Mouse (Mus musculus) neural tube, embryonic 13.5 days (tissue): ENCODE measurements at regions not wholly inside any gene's neighbourhood (a gene's known extent, or its start where the extent isn't known, plus 50 kb on each side); places are given as distances from the start of the nearest gene placed in this dataset.

Source experiments
- ATAC-seq: fragments of 200-750 bp; cut with Nextera tagmentation; 2 replicates; pipeline ENCODE4 v1.8.0; 2017; ENCODE audit warnings: low read depth, mild to moderate bottlenecking, moderate TSS enrichment, moderate library complexity
- H3K27ac ChIP-seq: fragments of 300-500 bp; sonication (generic); replicated peaks from 2 replicates; pipeline ENCODE4 v1.5.1; 2015; ENCODE audit warnings: moderate library complexity, mild to moderate bottlenecking, inconsistent platforms
- H3K27me3 ChIP-seq: fragments of 300-500 bp; sonication (generic); 2 replicates; pipeline ENCODE4 v1.6.1; 2015; ENCODE audit warnings: mild to moderate bottlenecking, inconsistent platforms
- H3K36me3 ChIP-seq: fragments of 300-500 bp; sonication (generic); 2 replicates; pipeline ENCODE4 v1.6.1; 2015; ENCODE audit warnings: mild to moderate bottlenecking, inconsistent platforms
- H3K4me1 ChIP-seq: fragments of 300-500 bp; sonication (generic); replicated peaks from 2 replicates; pipeline ENCODE4 v1.6.1; 2015; ENCODE audit warnings: inconsistent platforms
- H3K4me2 ChIP-seq: fragments of 300-500 bp; sonication (generic); 2 replicates; pipeline ENCODE4 v1.6.1; 2015; ENCODE audit warnings: inconsistent platforms, mild to moderate bottlenecking, moderate library complexity
- H3K4me3 ChIP-seq: fragments of 300-500 bp; sonication (generic); 2 replicates; pipeline ENCODE4 v1.5.1; 2015; ENCODE audit warnings: mild to moderate bottlenecking, inconsistent platforms
- H3K9ac ChIP-seq: fragments of 300-500 bp; sonication (generic); 2 replicates; pipeline ENCODE4 v1.6.1; 2015; ENCODE audit warnings: moderate library complexity, mild to moderate bottlenecking, inconsistent platforms
- H3K9me3 ChIP-seq: fragments of 300-500 bp; sonication (generic); 2 replicates; pipeline ENCODE4 v1.6.1; 2016; ENCODE audit warnings: inconsistent platforms
- WGBS: fragments of 180-500 bp; shearing (Covaris S2); methylation state at CpG from one replicate; pipeline ENCODE4 v1.1.7; 2015; 5-methylcytosine and 5-hydroxymethylcytosine counted together

GRCm38 (mm10) chr6:135473146-135473545 is 110.8 kb downstream of the Emp1 start:
- Histone ChIP-seq H3K4me2 (no peak overlapping the region), H3K9ac (no peak overlapping the region), H3K27me3 (no peaks in the 10 kb centered on the region), H3K4me3 (no peak overlapping the region), H3K27ac (no peak overlapping the region), H3K4me1 (no peaks in the 10 kb centered on the region), H3K9me3 (no peaks in the 10 kb centered on the region), H3K36me3 (no peaks in the 10 kb centered on the region)
- ATAC-seq: no peak
- WGBS: 88% methylated on average over 4 of the region's 4 CpGs

GRCm38 (mm10) chr6:135488795-135489194 is 126.5 kb downstream of the Emp1 start:
- H3K4me2 ChIP-seq: no peak overlapping the region
- no peak overlapping the region for H3K27ac ChIP-seq
- H3K4me1 ChIP-seq: no peaks in the 10 kb centered on the region
- H3K9ac ChIP-seq: no peak overlapping the region
- no peaks in the 10 kb centered on the region for H3K27me3 ChIP-seq
- no peaks in the 10 kb centered on the region for H3K9me3 ChIP-seq
- no peaks in the 10 kb centered on the region for H3K36me3 ChIP-seq
- WGBS: 52% methylated on average over 2 of the region's 2 CpGs
- H3K4me3 ChIP-seq: no peak overlapping the region
- ATAC-seq: no peak

- no peak overlapping the region for H3K4me2 ChIP-seq
- H3K36me3 ChIP-seq: no peaks in the 10 kb centered on the region
- H3K27me3 ChIP-seq: no peaks in the 10 kb centered on the region
- H3K4me1 ChIP-seq: no peaks in the 10 kb centered on the region
- H3K9ac ChIP-seq: no peak overlapping the region
- no peaks in the 10 kb centered on the region for H3K9me3 ChIP-seq
- WGBS: 89% methylated on average over 1 of the region's 1 CpGs
- H3K27ac ChIP-seq: no peak overlapping the region
- no peak overlapping the region for H3K4me3 ChIP-seq
- ATAC-seq: no peak
Observed at GRCm38 (mm10) chr6:135493983-135494382, 131.6 kb downstream of the Emp1 start.

GRCm38 (mm10) chr6:135495841-135496240 is 133.5 kb downstream of the Emp1 start:
- Histone ChIP-seq H3K9me3 (no peaks in the 10 kb centered on the region), H3K27ac (no peak overlapping the region), H3K27me3 (no peaks in the 10 kb centered on the region), H3K4me1 (no peaks in the 10 kb centered on the region), H3K4me3 (no peak overlapping the region), H3K36me3 (no peaks in the 10 kb centered on the region), H3K4me2 (no peak overlapping the region), H3K9ac (no peak overlapping the region)
- 78% methylated on average over 2 of the region's 2 CpGs for WGBS
- ATAC-seq: no peak

- WGBS: 94% methylated on average over 6 of the region's 6 CpGs
- H3K4me2 ChIP-seq: no peak overlapping the region
- no peak overlapping the region for H3K27ac ChIP-seq
- ATAC-seq: no peak
- no peaks in the 10 kb centered on the region for H3K4me1 ChIP-seq
- no peaks in the 10 kb centered on the region for H3K36me3 ChIP-seq
- H3K9me3 ChIP-seq: no peaks in the 10 kb centered on the region
- no peak overlapping the region for H3K9ac ChIP-seq
- no peaks in the 10 kb centered on the region for H3K27me3 ChIP-seq
- no peak overlapping the region for H3K4me3 ChIP-seq
Observed at GRCm38 (mm10) chr6:135498592-135498991, 136.2 kb downstream of the Emp1 start.

- Histone ChIP-seq H3K36me3 (no peaks in the 10 kb centered on the region), H3K27me3 (no peaks in the 10 kb centered on the region), H3K4me2 (no peak overlapping the region), H3K4me3 (no peak overlapping the region), H3K27ac (no peak overlapping the region), H3K9me3 (no peaks in the 10 kb centered on the region), H3K9ac (no peak overlapping the region), H3K4me1 (no peaks in the 10 kb centered on the region)
- 73% methylated on average over 3 of the region's 3 CpGs for WGBS
- ATAC-seq: no peak
Observed at GRCm38 (mm10) chr6:135500381-135500780, 138.0 kb downstream of the Emp1 start.

- Histone ChIP-seq H3K9me3 (no peaks in the 10 kb centered on the region), H3K4me3 (no peak overlapping the region), H3K4me2 (no peak overlapping the region), H3K4me1 (no peaks in the 10 kb centered on the region), H3K36me3 (no peaks in the 10 kb centered on the region), H3K27ac (no peak overlapping the region), H3K9ac (no peak overlapping the region), H3K27me3 (no peaks in the 10 kb centered on the region)
- 79% methylated on average over 6 of the region's 6 CpGs for WGBS
- ATAC-seq: no peak
Observed at GRCm38 (mm10) chr6:135501791-135502190, 139.4 kb downstream of the Emp1 start.

- no peaks in the 10 kb centered on the region for H3K27me3 ChIP-seq
- 67% methylated on average over 8 of the region's 8 CpGs for WGBS
- H3K9ac ChIP-seq: no peak overlapping the region
- no peaks in the 10 kb centered on the region for H3K36me3 ChIP-seq
- H3K9me3 ChIP-seq: no peaks in the 10 kb centered on the region
- H3K4me3 ChIP-seq: no peak overlapping the region
- no peak overlapping the region for H3K27ac ChIP-seq
- H3K4me1 ChIP-seq: no peaks in the 10 kb centered on the region
- no peak for ATAC-seq
- H3K4me2 ChIP-seq: no peak overlapping the region
Observed at GRCm38 (mm10) chr6:135502405-135502804, 140.1 kb downstream of the Emp1 start.

GRCm38 (mm10) chr6:135518710-135519437 is 156.5 kb downstream of the Emp1 start:
- WGBS: 57% methylated on average over 4 of the region's 4 CpGs
- H3K27me3 ChIP-seq: peaks cover 5% of the 10 kb centered on the region
- H3K4me1 ChIP-seq: peaks cover 12% of the 10 kb centered on the region
- no peak overlapping the region for H3K4me2 ChIP-seq
- no peak overlapping the region for H3K4me3 ChIP-seq
- H3K36me3 ChIP-seq: no peaks in the 10 kb centered on the region
- no peaks in the 10 kb centered on the region for H3K9me3 ChIP-seq
- H3K27ac ChIP-seq: no peak overlapping the region
- no peak overlapping the region for H3K9ac ChIP-seq
- no peak for ATAC-seq

- peaks cover 10% of the 10 kb centered on the region for H3K27me3 ChIP-seq
- H3K4me3 ChIP-seq: no peak overlapping the region
- no peak overlapping the region for H3K27ac ChIP-seq
- no peak overlapping the region for H3K9ac ChIP-seq
- H3K4me2 ChIP-seq: no peak overlapping the region
- 39% methylated on average over 2 of the region's 2 CpGs for WGBS
- H3K4me1 ChIP-seq: peaks cover 12% of the 10 kb centered on the region
- no peaks in the 10 kb centered on the region for H3K9me3 ChIP-seq
- no peak for ATAC-seq
- H3K36me3 ChIP-seq: no peaks in the 10 kb centered on the region
Observed at GRCm38 (mm10) chr6:135519438-135519803, 157.1 kb downstream of the Emp1 start.

GRCm38 (mm10) chr6:135520868-135521267 is 158.5 kb downstream of the Emp1 start:
- WGBS: 46% methylated on average over 2 of the region's 2 CpGs
- Histone ChIP-seq H3K4me2 (no peak overlapping the region), H3K4me3 (no peak overlapping the region), H3K27me3 (peaks cover 14% of the 10 kb centered on the region), H3K27ac (no peak overlapping the region), H3K36me3 (no peaks in the 10 kb centered on the region), H3K9ac (no peak overlapping the region), H3K9me3 (no peaks in the 10 kb centered on the region), H3K4me1 (peaks cover 23% of the 10 kb centered on the region)
- ATAC-seq: no peak

GRCm38 (mm10) chr6:135524886-135525285 is 162.5 kb downstream of the Emp1 start:
- Histone ChIP-seq H3K27me3 (peaks cover 20% of the 10 kb centered on the region), H3K9ac (no peak overlapping the region), H3K4me3 (no peak overlapping the region), H3K4me1 (peaks cover 20% of the 10 kb centered on the region; the same call in 1 of the 2 replicates), H3K27ac (no peak overlapping the region), H3K4me2 (no peak overlapping the region), H3K36me3 (no peaks in the 10 kb centered on the region), H3K9me3 (no peaks in the 10 kb centered on the region)
- 65% methylated on average over 5 of the region's 5 CpGs for WGBS
- no peak for ATAC-seq

GRCm38 (mm10) chr6:135525841-135526327 is 163.5 kb downstream of the Emp1 start:
- no peaks in the 10 kb centered on the region for H3K9me3 ChIP-seq
- ATAC-seq: peak; percentile 91
- no peak overlapping the region for H3K4me3 ChIP-seq
- H3K4me2 ChIP-seq: peak overlapping the region; percentile 33
- no peak overlapping the region for H3K27ac ChIP-seq
- peaks cover 20% of the 10 kb centered on the region for H3K27me3 ChIP-seq
- H3K9ac ChIP-seq: no peak overlapping the region
- no peaks in the 10 kb centered on the region for H3K36me3 ChIP-seq
- peaks cover 20% of the 10 kb centered on the region; the same call in 1 of the 2 replicates for H3K4me1 ChIP-seq
- WGBS: 34% methylated on average over 5 of the region's 5 CpGs
